Mouse (Mus musculus): ENCODE data around the gene Dcun1d4.

Dcun1d4 gene

DNA sequence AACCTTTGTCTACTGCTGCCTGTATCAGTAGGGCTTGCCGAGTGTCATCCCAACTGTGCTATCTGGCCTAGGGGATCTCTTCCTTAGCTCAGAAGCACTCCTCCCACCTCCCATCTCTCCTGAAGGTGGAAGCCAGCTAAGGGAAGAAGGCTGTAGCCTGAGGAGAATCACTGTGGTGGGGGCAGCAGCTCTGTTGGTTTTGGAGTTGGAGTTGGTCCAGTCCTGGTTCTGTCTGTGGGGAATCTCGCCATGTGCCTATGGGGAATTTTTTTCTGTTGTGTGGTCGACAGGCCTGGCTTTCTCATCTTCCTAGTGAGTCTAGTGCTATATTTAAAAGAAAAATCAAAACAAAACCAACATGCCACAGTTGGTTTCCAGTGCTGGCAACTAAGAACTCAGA, 16.6 kb downstream of the Dcun1d4 start:
- in situ Hi-C loops (cut with MboI; ENCODE audit: low sequenced_read_pairs), result no loop called here

DNA sequence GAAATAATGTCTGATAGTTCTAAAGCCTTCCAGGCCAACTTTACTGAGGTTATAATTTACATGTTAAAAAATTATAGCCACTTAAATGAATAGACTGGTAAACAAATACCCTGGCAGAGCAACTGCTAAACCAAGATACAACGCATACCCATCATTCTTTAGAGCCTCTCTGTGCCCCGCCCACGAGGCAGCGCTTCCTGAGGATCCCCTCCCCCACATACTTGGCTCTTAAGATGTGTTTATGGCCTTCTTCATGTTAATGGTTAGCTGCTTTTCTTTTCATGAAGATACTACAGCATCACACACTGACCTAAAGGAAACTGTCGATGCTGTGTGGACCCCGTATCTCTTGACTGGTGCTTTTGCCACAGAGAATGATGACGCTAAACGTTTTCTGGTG, 17.8 kb downstream of the Dcun1d4 start:
- in situ Hi-C loops (cut with MboI; ENCODE audit: low sequenced_read_pairs), result no loop called here

DNA sequence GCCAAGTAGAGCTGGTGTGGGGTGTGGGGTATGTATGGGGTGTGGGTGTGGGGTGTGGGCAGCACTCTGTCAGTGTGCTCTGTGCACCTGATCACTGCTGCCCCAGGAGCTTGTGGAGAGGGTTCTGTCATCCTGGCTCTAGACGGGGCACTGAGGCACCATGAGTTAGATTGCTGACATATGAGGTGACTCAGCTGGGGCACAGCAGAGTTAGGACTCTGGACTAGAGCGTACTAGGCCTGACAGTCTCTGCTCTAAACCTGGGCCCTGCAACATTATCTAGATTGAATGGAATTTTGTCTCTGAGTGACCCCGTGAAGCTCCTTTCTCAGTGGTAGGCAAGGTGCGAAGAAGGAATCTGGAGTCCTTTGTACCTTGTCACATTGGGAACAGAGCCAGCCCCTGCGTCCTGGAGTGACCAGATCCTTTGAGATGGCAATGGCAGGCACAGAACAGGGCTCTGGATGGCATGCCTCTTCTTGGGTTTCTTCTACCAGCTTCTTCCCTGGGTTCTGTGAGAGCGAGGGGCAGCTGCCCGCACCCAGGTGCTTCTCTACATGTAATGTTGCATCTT, 20.2 kb downstream of the Dcun1d4 start:
- in situ Hi-C loops (cut with MboI; ENCODE audit: low sequenced_read_pairs), result no loop called here

DNA sequence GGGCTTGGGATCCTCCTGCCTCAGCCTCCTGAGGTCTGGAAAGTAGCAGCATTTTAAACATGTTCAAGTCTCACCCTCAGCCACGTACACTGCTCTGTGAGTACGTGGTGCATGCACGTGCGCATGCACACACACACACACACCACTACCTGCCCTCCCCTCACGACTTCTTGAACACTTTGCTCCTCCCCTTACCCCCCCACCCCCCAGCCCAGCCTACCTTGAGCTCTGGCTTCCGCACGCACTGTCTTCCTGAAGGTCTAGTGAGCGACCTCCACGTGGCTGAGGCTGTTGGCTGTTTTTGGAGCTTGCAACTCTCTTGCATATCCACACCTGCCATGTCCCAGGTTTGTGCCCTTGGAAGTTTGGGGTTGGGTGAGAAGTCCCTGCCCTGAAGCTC, 21.6 kb downstream of the Dcun1d4 start:
- in situ Hi-C loops (cut with MboI; ENCODE audit: low sequenced_read_pairs), result no loop called here

DNA sequence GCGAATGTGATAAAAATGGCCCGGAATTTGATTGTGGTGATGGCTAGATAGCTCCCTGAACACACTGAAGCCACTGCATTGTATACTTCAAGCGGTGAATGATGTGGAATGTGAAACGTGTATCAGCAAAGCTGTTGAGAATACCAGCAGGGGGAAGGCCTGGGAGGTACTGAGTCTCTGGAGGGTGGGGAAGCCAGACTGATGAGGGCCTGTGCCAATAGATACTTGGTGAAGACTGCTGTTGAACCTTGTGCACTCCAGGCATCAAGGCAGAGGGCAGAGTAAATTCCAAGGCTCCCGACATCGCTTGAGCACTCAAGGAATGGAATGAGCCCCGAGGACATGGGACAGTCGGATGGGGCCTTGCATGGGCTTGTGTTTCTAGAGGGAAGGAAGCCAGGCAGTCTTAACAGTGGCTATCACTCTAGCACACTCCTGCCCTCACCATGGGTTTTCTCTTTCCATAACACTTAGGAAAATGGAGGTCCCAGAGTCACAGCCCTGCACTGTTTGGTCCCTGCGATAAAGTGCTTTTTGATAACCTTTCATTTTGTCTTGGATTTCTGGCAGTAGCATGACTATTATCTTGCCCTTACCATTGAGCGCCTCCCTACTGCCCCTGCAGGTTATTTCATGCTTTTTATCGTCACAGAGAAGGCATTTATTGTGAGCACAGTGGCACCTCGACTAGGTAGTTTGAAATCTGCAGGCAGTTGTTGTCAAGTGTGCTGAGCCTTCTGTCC, 22.4 kb downstream of the Dcun1d4 start:
- in situ Hi-C loops (cut with MboI; ENCODE audit: low sequenced_read_pairs), result no loop called here

DNA sequence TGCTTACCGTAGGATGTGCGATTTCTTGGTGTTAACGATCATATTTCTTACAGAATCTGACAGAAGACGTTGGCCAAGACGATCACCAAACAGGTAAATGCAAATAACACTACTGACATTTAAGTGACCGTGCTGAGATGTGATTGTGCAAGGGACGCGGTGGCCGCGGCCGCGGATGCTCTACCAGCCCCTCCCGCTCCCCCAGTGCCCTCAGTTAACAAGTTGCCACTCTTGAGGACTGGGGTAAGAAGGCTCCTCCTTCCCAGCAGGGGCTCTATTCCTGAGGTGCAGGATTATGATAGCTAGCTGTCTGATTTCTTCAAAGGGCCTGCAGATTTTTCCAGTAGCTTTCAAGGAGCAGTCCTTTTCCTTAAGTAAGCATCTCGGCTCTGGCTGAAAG, 30.3 kb downstream of the Dcun1d4 start:
- in situ Hi-C loops (cut with MboI; ENCODE audit: low sequenced_read_pairs), result no loop called here

DNA sequence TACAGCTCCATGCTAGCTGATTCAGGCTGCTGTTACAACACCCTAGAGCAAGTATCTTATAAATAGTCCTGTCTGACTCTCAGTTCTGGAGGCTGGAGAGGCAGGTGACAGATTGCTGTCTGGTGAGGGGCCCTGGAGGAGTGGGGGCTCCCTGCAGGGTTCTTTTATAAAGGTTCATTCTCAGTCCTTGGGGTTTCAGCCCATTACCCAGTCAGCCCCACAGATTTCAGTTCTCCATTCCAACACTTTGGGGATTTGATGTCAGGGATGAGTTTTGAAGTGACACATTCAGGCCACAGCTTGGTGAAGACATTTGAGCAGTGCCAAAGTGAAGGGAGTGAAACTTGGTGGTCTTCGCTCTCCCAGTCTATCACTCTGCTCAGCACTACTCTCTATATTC, 31.4 kb downstream of the Dcun1d4 start:
- in situ Hi-C loops (cut with MboI; ENCODE audit: low sequenced_read_pairs), result no loop called here

DNA sequence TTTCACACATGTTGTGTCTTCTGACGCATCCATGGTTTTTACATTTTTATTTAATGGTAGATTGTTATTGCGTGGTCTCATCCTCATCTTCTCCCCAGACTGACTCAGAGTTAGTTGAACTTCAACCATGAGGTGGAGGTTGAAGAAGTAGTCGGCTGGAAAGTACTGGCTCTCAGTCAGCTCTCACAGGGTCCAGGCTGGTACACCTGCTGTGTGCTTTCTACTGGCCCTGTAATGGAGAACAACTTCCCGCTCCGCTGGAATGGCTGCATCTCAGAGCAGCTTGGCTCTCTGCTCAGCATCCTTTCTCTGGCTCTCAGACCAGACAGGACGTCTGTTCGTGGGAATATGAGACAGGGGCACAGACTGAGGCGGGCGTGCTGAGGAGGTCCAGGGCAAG, 31.9 kb downstream of the Dcun1d4 start:
- in situ Hi-C loops (cut with MboI; ENCODE audit: low sequenced_read_pairs), result no loop called here

DNA sequence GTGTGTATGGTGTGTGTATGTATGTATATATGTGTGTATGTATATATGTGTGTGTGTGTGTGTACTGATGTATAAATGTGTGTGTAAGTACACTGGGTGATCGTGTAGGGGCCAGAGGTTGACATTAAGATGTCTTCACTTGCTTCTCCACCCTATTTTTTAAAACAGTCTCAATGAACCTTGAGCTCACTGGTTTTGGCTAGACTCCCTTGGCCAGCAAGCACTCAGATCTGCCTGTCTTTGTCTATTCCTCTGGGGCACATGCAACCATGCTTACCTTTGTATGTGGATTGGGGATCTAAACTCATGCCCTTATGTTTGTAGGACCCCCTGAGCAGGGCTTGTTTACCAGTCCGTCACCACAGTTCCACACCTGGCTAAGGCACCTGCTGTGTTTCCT, 33.4 kb downstream of the Dcun1d4 start:
- in situ Hi-C loops (cut with MboI; ENCODE audit: low sequenced_read_pairs), result no loop called here

DNA sequence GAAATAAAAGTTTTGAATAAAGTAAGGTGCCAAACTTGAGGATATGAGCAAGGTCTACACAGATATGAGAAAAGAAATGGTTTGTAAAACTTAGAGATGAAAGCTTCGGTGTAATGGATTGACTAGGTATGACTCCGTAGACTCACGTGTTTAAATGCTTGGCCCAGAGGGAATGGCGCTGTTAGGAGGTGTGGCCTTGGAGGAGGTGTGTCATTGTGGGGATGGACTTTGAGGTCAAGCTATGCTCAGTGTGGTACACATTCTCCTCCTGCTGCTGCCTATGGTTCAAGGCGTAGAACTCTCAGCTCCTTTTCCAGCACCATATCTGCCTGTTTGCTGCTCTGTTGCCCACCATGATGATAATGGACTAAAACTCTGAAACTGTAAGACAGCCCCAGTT, 36.5 kb downstream of the Dcun1d4 start:
- in situ Hi-C loops (cut with MboI; ENCODE audit: low sequenced_read_pairs), result no loop called here

DNA sequence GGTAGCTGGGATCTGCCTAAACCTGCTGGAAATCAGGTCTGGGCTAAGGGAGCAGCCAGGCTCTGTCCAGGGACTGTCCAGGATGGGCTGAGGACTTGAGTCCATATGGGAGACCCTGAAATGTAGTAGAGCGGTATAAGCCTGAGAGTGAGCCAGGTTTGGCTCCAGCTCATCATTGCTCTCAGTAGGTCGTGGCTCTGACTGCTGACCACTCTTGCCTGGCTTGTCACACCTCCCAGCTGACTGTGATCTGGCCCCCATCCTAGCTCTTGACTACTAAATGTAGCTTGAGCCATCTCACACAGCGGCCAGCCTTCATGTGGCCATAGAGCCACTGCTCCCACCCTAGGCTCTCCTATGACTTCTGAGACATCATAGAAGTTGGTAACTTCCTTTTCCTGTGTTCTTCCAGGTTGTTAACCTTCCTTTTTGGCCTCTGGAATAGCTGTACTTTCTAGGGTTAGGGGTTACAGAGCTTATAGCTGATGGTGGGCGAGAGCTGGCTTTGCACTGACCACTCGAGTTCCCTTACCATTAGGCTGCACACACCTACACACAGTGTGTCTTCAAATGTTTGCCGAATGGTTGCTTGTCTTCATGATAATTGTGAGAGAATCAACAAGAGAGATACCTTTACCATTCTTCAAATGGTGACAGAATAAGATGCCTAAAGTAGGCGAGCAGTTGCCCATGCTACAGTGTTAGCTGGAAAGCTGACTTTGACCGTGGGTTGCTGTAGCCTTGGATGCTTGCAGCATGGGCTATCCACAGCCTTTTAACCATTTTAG, 37.8 kb downstream of the Dcun1d4 start:
- in situ Hi-C loops (cut with MboI; ENCODE audit: low sequenced_read_pairs), result no loop called here

DNA sequence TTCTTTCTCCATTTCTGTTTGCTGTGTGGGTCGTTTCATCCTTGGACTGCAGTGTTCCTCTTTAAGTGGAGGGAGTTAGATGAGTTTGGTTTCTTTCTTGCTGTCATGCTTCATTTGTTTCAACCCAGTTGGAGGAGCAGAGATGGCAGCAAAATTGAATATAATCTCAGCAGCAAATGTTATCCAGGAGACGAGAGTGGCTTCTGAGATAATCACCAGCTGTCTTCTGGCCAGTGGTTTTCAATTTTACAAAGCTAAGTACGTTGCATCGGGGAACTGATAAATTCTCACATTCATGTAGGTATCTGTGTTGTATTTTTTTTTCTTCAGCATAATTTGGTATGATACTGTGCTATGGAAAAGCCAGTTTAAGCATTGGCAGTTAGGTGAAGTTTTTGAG, 40.0 kb downstream of the Dcun1d4 start:
- in situ Hi-C loops (cut with MboI; ENCODE audit: low sequenced_read_pairs), result no loop called here

DNA sequence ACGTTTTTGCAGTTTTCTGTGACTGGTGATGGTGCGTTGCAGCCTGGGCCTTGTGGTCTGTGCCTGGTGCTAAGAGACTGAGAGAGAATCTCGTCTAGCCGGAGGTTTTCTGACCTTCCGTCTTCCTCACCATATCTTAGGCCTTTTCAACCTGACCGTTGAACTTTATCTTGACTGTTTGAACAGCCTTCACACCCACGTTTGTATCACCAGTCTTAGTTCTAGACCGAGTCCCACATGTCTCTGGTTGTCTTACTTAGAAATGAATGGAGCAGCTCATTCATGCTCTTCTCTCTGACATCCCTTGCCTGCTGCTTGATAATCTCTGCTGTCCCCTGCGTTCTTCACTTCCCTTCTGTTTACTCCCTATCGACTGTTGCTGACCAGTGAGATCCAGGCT, 42.4 kb downstream of the Dcun1d4 start:
- in situ Hi-C loops (cut with MboI; ENCODE audit: low sequenced_read_pairs), result no loop called here

DNA sequence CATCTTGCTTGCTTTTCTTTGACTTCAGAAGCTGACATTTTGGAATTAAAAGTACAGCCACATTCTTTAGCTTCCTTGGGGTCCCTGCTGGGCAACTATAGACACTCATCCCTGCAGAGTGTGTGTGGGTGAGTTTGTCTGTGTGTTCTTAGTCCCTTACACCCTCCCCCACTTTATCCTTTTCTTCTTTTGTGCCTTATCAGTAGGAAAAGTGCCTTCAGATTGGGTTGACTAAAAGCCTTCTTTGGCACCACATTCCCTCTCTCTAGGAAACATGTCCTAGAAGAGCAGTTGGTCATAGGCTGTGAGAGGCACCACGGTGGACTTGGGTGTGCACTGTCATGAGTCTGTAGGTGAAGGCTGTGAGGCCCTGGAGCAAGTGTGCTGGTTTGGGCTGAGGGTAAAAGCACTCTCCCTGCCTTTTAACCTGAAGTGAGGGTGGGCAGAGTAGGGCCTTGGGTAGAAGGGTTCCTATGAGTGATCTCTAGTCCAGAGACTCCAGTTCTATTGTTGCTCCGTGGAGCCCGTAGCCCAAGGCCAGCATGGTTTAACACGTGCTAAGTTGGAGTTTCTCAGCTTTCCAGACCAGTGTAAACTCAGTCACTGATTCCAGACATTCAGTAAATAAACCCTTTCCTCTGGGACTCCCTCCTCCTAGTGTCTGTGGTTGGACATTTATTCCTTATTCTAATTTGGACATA, 43.6 kb downstream of the Dcun1d4 start:
- in situ Hi-C loops (cut with MboI; ENCODE audit: low sequenced_read_pairs), result no loop called here

DNA sequence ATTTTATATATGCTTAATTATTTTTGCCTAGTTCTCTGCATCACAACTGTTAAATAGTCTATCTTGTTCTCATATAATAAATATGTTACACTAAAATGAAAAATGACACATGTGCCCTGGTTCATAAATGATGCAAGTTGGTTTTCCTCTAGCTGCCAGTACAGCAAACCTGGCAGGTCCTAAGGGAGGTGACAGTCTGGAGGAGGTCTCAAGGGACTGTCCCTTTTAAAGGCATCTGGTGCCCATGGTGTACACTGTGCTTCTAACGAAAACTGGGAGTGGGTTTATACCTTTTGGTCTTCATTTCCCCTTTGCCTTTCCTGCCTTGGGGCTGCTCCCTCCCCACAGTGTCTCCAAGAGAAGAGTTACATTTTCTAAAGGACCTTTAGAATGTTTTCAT, 51.4 kb downstream of the Dcun1d4 start:
- in situ Hi-C loops (cut with MboI; ENCODE audit: low sequenced_read_pairs), result no loop called here

DNA sequence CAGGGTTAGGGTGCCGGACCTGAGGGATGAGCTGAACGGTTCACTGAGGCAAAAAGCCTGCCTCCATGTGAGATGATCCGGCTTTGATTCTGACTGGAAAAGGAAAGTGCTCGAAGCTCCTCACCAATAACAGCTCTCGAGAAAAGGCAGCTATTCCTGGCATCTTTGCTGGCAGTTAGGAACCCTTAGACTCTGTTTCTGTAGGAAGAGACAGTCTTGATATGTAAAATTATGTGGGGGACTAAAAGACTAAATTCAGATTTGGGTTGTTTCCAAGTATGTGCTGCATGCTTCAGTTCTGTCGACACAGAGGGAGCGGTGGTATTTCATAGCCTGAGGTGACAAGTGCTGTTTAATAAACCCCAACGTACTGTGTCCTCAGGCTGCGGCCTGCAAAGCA, 52.1 kb downstream of the Dcun1d4 start:
- in situ Hi-C loops (cut with MboI; ENCODE audit: low sequenced_read_pairs), result no loop called here

DNA sequence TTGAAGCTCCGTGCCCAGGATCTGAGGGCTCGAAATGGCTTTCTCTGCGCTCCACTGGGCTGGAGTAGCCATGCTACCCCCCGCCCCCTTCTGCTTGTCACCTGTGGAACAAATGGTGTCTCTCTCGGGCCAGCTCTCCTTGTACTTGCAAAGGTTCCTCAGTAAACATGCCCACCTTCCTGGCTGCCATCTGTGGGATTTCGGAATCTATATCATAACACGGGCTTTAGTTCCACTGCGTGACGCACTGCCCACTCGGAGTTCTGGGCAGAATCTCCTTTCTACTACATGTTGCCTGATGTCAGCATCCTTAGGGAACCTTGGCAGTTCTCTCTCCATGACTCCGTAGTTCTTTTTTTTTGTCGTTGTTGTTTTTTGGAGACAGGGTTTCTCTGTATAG, 56.9 kb downstream of the Dcun1d4 start:
- in situ Hi-C loops (cut with MboI; ENCODE audit: low sequenced_read_pairs), result no loop called here

DNA sequence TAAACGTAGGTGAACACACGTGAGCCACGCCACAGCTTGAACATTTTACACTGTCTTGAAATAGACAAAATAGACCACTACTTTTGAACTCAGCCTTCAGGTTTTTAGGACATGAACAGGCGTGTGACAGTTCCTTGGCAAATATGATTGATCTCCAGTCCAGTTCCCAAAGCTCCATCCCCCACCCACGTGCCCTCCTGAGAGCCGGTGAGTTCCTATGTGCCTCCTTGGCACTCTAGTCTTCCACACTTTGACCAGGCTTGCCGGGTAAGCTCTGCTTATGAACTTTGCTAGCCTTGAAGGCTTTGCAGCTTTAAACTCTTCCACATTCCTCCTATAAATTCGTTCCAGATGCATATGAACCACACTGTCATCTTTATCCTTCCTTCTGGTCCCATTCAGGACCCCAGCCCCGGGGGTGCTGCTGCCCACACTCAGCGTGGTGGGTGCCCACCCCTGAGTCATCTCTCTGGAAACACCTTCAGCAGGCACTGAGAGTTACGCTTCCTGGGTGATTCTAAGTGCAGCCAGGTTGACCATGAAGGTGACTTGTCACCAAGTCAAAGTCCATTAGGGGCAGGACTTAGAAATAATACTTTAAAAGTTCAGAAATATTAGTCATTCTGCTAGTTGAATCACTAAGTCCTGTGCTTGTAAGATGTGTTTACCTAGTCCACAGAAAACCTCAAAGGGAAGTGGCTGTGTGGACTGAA, 57.9 kb downstream of the Dcun1d4 start:
- in situ Hi-C loops (cut with MboI; ENCODE audit: low sequenced_read_pairs), result no loop called here

DNA sequence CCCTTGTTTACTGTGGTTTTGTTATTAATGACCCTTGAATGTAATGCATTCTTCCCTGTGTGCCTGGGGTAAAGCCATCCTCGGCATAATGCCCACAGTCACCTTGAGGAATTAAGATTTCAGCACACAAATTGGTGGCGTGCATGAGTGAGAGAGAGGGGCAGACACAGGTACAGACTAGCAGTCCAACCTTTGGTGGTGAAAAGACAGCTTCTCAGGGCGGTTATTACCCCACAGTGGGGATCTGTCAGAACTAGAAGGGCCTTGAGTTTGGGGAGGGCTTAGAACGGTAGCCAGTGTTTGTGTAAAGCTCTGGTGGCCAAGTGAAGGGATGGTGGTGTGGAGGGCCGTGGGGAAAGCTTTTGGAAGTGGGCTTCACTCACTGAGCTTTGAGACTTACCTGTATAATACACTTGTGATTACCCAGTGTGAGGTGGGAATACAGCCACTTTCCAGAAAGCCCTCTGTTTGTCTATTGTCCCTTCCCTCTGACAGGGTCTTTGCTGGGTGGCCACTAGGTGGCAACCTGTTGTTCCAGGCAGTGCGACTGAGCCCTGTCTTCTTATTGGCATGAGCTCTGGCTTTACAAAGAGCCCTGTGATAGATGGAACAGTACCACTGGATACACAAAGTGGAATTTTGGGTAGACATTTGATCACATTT, 59.2 kb downstream of the Dcun1d4 start:
- in situ Hi-C loops (cut with MboI; ENCODE audit: low sequenced_read_pairs), result no loop called here

DNA sequence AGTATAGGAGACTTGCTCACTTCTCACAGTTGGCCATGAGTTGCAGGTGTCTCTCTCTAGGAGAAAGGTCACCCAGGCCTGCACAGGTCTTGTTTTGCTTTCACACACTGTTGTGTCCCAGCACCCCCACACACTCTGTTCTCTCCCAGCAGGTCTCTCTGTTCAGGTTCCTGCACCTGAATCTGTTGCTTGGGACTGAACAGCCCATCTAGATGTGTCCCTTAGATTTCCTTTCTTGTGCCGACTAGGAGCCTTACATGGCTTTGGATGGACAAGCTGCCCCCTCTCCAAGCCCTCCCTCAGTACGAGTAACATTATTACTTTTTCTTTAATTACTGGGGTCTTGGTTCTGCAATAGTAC, 59.7 kb downstream of the Dcun1d4 start:
- in situ Hi-C loops (cut with MboI; ENCODE audit: low sequenced_read_pairs), result no loop called here
